Mouse (Mus musculus): ENCODE data around the gene Cd40lg.

Gene Cd40lg

GRCm38 (mm10) chrX:57211876-57212275, at the start of gene Cd40lg:
TSS of gene Cd40lg (plus strand) at chrX:57212143.
- DNase-seq (ENCODE audit: low read depth), result peak; percentile 67

GRCm38 (mm10) chrX:57166549-57166948, 45.4 kb upstream of the Cd40lg start:
- peak; percentile 51 for DNase-seq (ENCODE audit: low read depth)

GRCm38 (mm10) chrX:57171269-57171668, 40.7 kb upstream of the Cd40lg start:
- DNase-seq (ENCODE audit: low read depth), result no peak

- peak; percentile 75 for DNase-seq (ENCODE audit: low read depth)
Observed at GRCm38 (mm10) chrX:57177225-57177779, 34.6 kb upstream of the Cd40lg start.

- no peak for DNase-seq (ENCODE audit: low read depth)
Observed at GRCm38 (mm10) chrX:57182470-57182869, 29.5 kb upstream of the Cd40lg start.

GRCm38 (mm10) chrX:57183359-57183758, 28.6 kb upstream of the Cd40lg start:
- no peak for DNase-seq (ENCODE audit: low read depth)

DNA sequence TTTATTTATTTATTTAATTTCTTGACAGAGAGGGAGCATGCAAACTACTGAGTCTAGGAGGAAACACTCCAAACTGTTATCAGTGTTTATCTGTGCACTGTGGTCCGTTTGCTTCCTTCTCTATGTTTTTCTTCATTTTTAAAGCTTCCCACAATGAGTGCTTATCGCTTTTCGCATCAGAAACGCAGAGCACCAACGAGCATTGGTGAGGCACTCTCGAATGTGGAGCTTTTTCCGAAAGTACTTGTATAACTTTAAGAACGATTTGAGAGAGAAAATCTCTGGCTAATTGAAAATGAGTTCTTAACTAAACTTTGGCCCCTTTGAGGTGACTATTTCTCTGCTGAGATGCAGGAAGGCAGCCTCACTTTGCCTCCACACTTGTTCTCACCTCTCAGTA, 24.6 kb upstream of the Cd40lg start:
- peak; percentile 57 for DNase-seq (ENCODE audit: low read depth)

GRCm38 (mm10) chrX:57189335-57189734, 22.6 kb upstream of the Cd40lg start:
- DNase-seq (ENCODE audit: low read depth), result no peak

GRCm38 (mm10) chrX:57196319-57196718, 15.6 kb upstream of the Cd40lg start:
- peak; percentile 78 for DNase-seq (ENCODE audit: low read depth)

GRCm38 (mm10) chrX:57198036-57198435, 13.9 kb upstream of the Cd40lg start:
- no peak for DNase-seq (ENCODE audit: low read depth)

DNA sequence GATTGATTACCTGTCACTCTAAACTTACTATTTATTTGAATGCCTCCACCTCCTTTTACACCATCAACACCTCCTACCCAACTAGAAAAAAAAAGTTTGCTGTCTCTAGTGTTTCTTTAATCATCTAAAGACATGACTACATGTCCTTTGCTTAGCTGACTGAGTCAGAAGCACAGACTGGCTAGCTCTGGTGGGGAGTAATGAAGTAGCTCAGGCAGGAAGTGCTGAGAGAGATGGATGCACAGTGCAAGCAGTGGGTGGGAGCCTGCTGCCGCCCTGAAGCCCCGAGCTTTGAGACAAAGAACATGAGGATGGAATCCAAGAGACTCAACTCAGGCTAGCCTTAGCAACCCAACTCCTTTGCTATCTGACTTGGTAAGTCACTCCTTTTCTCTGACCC, 11.5 kb upstream of the Cd40lg start:
- peak; percentile 20 for DNase-seq (ENCODE audit: low read depth)

- DNase-seq (ENCODE audit: low read depth), result peak; percentile 55
Observed at GRCm38 (mm10) chrX:57210591-57210990, 1.4 kb upstream of the Cd40lg start.

GRCm38 (mm10) chrX:57212862-57213261, 919 bp downstream of the Cd40lg start:
- peak; percentile 29 for DNase-seq (ENCODE audit: low read depth)

DNA sequence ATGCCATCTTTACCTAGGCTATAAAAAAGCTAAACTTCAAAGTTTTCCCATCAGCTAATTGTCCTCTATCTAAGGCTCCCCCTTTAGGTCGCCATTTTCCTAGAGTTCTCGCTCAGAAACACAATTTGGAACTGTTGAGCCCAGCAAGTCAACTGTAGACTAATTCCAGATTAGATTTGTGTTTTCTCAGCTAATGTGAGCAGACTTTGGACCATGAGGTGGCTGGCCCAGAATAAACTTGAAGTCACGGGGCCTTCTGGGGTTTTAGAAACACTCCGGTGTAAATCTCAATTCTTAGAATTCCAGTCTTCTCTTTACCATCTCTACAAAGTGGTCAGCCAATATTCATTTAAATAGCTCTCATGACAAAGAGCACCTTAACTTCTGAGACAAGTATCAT, 3.6 kb downstream of the Cd40lg start:
- DNase-seq (ENCODE audit: low read depth), result no peak

- DNase-seq (ENCODE audit: low read depth), result peak; percentile 66
Observed at GRCm38 (mm10) chrX:57216271-57216670, 4.3 kb downstream of the Cd40lg start.

- peak; percentile 60 for DNase-seq (ENCODE audit: low read depth)
Observed at GRCm38 (mm10) chrX:57219563-57219962, 7.6 kb downstream of the Cd40lg start.

DNA sequence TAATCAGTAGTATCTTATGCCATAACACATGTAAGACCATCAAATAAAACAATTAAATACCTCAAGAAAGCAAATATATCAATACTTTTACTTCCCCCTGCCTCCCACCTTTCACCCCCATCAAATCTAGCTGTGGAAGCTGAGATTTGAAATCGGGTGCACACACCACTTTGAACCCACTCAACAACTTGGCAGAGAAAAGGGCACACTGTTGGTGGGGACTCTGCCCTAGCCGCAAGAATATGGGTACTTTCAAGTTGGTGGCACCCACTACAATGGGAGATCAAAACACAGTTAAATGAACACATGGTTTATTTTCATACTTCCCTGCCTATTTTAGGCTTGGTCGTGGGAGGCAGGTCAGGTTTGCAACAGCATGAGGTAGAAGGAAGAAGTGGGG, 9.9 kb downstream of the Cd40lg start:
- DNase-seq (ENCODE audit: low read depth), result peak; percentile 28

GRCm38 (mm10) chrX:57223301-57223700, 11.4 kb downstream of the Cd40lg start:
- DNase-seq (ENCODE audit: low read depth), result peak; percentile 24

- peak; percentile 68 for DNase-seq (ENCODE audit: low read depth)
Observed at GRCm38 (mm10) chrX:57228178-57228577, 16.2 kb downstream of the Cd40lg start.

DNA sequence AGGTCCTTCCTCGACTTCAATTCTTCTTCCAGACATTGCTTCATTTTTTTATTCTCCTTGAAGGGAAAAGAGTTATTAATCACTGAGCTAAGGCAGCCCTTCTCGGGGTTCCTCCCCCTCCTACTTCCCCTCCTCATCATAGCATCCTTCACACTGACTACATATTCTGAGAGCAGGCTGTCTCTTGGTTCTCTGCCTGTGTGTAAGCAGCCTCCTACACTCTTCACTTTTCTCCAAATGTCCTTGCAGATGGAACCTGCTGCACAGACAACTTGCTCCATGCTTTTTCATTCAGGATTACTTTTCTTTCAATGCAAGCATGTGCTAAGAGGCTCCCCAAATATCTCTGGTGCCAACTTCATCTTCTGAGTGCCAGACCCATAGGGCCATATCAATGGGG, 21.7 kb downstream of the Cd40lg start:
- no peak for DNase-seq (ENCODE audit: low read depth)

GRCm38 (mm10) chrX:57235982-57236381, 24.0 kb downstream of the Cd40lg start:
- peak; percentile 50 for DNase-seq (ENCODE audit: low read depth)

- no peak for DNase-seq (ENCODE audit: low read depth)
Observed at GRCm38 (mm10) chrX:57238572-57238971, 26.6 kb downstream of the Cd40lg start.

- peak; percentile 56 for DNase-seq (ENCODE audit: low read depth)
Observed at GRCm38 (mm10) chrX:57253329-57254055, 41.5 kb downstream of the Cd40lg start.

- peak; percentile 73 for DNase-seq (ENCODE audit: low read depth)
Observed at GRCm38 (mm10) chrX:57260744-57261143, 48.8 kb downstream of the Cd40lg start.
